Mouse (Mus musculus): ENCODE results near the gene Zfp738.
"Not testable (repeated sequence)": the region's sequence is repeated elsewhere in the genome, so short reads cannot be mapped to it uniquely, and the experiment has no call there.

The Zfp738 gene

DNA sequence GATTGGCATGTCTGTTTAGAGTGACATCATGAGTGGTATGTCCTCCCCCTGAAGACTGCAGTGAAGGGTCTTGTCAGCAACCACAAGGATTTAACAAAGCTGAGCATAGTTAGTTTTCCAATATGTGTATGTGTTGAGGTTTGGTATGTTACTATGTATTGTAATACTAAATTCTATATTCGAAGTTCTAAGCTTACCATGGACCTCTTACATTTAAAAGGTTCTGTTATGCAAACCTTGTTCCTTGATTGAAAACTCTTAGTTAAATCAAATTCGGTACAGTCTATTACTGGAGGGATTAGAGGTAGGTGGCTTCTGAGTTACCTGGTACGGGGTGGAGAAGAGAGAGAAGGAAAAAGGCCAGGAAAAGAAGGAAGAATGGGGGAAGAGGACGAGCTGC lies at the start of gene Zfp738:
Zfp738 (minus strand) TSS at position 101 of the 400 bp plus-strand sequence.
- DNase-seq (ENCODE audit: low read depth, low spot score) = no peak

DNA sequence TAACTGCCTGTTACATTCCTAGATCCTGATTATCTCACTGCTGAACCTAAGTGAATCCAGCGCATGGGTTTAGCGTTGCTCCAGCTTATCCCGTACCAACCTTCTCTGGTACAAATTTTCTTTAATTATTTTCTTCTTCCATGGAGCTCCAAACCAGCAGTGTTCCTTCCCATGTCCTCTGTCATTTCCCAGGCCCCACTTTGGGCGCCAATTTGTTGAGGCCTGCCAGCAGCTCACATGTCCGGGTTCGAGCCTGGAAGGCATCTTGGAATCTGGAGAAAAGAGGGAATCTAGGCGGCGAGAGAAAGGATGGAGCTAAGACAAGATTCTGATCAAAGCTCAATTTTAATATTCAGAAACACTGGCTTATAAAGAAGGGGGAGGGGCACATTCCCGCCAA lies 47.5 kb upstream of the Zfp738 start:
- not testable (repeated sequence) for DNase-seq (ENCODE audit: low read depth, low spot score)

DNA sequence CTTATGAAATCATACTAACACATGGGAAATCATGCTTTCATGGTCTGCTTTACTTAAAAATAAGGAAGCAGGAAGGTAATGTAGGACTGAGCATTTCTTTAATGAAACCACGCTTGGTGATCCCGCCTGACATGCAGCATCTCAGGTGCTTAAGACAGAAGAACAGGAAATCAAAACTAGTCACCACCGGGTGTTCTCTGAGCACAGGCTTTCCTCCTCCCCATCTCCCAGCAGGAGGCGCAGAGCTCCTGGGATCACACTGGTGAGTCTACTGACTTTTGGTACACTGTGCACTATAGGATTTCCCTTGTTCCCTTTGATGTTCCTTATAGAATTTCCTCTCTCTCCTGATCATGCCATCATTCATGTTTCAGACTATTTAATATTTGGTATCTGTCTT lies 42.6 kb upstream of the Zfp738 start:
- DNase-seq (ENCODE audit: low read depth, low spot score) = peak; percentile 74

DNA sequence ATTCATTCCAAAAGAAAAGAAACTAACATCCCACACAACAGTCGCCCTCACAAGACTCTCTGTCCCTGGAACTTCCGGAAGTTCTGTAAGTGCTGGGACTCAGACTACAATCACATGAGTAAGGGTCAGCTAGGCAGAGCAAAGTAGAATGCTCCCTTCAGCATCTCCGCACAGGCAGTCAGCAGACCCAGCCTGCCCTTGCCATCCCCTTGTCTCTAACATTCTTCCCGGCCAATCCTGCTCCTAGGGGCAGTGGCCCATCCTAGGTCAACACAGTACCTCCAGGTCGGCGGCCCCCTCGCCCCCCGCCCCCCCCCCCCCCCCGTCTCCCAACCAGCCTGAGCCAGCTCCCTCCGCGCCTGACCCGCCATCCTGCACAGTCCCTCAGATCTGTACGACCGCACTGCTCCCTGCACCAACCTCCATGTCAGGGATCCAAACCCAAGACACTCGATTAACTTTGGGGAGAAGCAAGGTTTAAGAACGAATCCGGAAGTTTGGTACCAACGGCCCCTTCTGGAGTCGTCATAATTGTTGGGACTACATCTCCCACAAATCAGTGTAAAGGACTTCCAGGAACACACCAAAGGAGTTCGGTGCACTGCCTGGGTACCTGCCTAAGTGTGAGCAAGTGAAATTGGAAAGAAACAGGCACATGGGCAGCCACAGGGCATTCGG lies 41.9 kb upstream of the Zfp738 start, which contains the start of gene Zfp65:
Zfp65 (minus strand) TSS at position 533 of the 678 bp plus-strand sequence.
- DNase-seq (ENCODE audit: low read depth, low spot score) = peak; percentile 93

DNA sequence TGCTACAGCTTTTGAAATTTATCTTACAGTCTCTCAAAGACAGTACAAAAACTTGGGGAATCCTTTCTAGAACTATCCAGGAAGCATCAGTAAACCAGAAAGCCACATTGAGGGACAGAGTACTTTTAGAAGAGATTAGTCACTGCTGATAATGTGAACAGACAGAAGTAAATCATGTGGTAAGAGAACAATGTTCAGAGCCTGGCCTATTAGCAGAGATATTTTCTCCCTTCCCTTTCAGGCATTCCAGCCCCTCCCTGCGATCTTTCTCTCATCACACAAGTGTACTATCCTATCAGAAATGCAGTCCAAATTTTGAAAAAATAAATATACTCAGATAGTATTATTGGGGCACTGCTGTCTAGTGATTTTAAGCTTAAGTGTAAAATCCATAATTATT lies 41.2 kb upstream of the Zfp738 start:
- DNase-seq (ENCODE audit: low read depth, low spot score) = peak; percentile 5

DNA sequence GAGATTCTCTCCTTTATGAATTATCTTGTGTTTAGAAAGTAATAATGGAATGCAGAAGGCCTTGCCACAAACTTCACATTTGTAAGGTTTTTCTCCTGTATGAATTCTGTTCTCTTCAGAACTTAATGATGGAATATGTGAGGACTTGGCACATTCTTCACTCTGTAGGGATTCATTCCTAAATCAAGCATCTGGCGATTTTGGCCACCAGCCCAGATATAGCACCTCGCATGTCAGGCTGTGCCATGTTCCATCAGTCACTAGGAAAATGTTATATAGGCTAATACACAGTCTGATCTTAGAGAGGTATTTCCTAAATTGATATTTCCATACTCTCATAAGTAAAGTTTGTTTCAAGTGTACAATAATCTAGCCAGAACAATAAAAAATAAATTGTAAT lies 38.5 kb upstream of the Zfp738 start:
- peak; percentile 38 for DNase-seq (ENCODE audit: low read depth, low spot score)

DNA sequence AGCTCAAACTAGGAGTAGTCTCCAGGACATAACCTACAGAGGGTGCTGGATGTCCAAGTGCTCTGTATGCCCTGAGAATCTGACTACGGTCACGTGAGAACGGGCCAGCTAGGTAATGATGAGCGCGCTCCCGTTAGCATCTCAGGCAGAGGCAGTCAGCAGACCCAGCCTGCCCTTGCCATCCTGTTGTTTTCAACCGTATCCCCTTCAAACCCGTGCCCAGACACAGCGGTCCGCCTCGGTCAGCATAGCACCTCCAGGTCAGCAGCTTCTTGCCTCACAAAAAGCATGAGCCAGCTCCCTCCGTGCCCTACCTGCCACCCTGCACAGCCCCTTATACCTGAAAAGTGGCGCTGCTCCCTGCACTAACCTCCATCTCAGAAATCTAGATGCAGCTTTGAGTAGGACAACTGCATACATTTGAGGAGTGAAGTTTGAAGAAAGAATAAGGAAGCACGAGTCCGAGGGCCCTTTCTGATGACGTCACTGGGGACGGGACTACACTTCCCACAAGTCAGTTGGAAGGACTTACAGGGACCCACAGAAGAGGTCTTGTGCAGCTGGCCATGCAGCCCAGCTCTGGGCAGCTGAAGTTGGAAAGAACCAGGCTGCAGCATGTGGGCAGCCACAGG lies 37.1 kb upstream of the Zfp738 start:
- peak; percentile 98 for DNase-seq (ENCODE audit: low read depth, low spot score)

DNA sequence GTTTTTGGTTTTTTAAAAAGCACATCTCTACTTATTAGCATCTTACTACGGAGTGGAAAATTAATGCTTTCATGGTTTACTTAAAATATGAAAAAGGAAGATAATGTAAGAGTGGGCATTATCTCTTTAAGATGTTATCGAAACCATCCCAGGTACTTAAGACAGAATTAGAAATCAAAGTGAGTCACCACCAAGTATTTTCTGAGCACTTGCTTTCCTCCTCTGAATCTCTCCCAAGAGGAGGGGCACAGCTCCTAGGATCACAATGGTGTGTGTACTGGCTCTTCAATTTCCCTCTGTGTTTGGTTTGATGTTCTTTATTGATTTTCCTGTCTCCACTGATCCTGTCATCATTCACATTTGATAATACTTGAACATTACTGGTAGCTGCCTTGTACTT lies 3.0 kb downstream of the Zfp738 start:
- peak; percentile 52 for DNase-seq (ENCODE audit: low read depth, low spot score)

DNA sequence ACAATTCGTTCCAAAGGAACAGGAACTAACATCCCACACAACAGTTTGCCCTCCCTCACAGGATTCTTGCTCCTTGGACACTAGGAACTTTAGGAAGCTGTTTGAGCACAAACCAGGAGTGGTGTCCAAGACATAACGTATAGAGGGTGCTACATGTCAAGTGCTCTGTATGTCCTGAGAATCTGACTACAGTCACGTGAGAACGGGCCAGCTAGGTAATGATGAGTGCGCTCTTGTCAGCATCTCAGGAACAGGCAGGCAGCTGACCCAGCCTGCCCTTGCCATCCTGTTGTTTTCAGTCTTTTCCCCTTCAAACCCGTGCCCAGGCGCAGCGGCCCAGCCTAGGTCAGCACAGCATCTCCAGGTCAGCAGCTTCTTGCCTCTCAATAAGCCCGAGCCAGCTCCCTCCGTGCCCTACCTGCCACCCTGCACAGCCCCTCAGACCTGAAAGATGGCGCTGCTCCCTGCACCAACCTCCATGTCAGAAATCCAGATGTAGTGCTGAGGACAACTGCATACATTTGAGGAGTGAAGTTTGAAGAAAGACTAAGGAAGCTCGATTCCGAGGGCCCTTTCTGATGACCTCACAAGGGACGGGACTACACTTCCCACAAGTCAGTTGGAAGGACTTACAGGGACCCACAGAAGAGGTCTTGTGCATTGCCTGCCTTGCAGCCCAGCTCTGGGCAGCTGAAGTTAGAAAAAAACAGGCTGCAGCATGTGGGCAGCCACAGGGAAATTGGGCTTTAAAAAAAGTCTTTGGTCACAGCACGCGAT lies 3.7 kb downstream of the Zfp738 start:
- peak; percentile 98 for DNase-seq (ENCODE audit: low read depth, low spot score)

DNA sequence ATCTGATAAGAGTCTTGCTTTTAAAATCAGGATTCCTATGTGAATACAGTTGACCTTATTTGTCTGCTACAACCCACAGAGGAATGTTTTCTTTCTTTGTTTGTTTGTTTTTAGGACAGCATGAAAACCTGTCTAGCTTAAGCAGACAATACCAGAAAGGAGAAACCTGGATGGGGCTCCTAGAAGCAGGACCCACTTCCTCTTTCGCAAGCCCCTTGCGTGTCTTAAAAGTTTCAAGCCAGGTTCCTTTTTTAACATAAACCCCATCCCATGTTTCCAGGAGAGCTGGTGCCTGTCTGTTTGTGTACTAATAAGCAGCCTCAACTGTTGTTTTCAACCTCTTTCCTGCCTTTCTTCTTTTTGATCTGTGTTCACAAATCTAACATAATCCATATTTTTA lies 12.0 kb downstream of the Zfp738 start:
- no peak for DNase-seq (ENCODE audit: low read depth, low spot score)

DNA sequence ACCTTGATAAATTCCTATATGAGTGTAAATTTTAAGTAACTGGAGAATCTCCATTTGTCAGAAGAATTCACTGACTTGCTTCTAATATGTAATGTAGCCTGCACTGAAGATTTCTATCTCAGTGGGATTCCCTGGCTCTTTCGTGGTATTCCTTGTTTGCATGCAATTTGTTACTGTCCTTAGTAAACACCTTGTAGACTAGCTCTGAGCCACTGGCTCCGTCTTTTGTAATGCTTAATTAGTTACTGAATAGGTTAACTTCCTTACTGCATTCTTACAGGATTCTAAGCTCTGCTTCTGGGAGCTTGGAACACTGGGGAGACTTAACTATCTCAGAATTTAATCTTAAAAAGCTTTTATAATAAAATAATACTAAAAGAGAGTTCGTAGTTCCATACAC lies 34.4 kb downstream of the Zfp738 start:
- no peak for DNase-seq (ENCODE audit: low read depth, low spot score)

DNA sequence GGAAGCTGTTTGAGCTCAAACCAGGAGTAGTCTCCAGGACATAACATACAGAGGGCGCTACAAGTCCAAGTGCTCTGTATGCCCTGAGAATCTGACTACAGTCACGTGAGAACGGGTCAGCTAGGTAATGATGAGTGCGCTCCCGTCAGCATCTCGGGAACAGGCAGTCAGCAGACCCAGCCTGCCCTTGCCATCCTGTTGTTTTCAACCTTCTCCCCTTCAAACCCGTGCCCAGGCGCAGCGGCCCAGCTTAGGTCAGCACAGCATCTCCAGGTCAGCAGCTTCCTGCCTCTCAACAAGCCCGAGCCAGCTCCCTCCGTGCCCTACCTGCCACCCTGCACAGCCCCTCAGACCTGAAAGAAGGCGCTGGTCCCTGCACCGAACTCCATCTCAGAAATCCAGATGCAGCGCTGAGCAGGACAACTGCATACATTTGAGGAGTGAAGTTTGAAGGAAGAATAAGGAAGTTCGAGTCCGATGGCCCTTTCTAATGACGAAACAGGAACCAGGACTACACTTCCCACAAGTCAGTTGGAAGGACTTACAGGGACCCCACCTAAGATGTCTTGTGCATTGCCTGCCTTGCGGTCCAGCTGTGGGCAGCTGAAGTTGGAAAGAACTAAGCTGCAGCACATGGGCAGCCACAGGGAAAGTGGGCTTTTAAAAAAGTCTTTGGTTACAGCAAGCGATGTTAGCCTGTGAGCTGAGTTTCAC lies 49.4 kb downstream of the Zfp738 start, which contains the start of the genes Gm49345 and Zfp729a:
Gm49345 (minus strand) TSS at position 476 of the 714 bp plus-strand sequence.
Zfp729a (minus strand) TSS at position 498 of the 714 bp plus-strand sequence.
- peak; percentile 98 for DNase-seq (ENCODE audit: low read depth, low spot score)

DNA sequence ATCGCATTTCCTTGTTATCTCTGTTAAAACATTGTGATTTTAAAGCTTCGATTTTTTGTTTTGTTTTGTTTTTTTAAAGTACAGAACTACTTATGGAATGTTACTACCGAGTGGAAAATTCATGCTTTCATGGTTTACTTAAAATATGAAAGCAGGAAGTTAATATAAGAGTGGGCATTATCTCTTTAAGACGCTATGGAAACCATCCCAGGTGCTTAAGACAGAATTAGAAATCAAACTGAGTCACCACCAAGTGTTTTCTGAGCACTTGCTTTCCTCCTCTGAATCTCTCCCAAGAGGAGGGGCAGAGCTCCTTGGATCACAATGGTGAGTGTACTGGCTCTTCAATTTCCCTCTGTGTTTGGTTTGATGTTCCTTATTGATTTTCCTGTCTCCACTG lies 76.8 kb downstream of the Zfp738 start:
- peak; percentile 22 for DNase-seq (ENCODE audit: low read depth, low spot score)

DNA sequence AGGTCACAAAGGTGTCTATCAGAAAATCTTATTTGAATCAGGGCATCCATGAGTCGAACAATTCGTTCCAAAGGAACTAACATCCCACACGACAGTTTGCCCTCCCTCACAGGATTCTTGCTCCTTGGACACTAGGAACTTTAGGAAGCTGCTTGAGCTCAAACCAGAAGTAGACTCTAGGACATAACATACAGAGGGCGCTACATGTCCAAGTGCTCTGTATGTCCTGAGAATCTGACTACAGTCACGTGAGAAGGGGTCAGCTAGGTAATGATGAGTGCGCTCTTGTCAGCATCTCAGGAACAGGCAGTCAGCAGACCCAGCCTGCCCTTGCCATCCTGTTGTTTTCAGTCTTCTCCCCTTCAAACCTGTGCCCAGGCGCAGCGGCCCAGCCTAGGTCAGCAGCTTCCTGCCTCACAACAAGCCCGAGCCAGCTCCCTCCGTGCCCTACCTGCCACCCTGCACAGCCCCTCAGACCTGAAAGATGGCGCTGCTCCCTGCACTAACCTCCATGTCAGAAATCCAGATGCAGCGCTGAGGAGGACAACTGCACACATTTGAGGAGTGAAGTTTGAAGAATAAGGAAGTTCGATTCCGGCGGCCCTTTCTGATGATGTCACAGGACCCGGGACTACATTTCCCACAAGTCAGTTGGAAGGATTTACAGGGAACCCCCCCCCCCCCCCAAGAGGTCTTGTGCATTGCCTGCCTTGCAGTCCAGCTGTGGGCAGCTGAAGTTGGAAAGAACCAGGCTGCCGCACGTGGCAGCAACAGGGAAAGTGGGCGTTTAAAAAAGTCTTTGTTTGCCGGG lies 77.6 kb downstream of the Zfp738 start, which contains the start of gene Zfp729b:
Zfp729b (minus strand) TSS at position 642 of the 811 bp plus-strand sequence.
- DNase-seq (ENCODE audit: low read depth, low spot score) = peak; percentile 97

Measured in brain, adult 2 months (tissue).